Mouse (Mus musculus) mesoderm, embryonic 11.5 days (tissue): ENCODE data around the gene Khk.
A peak's percentile ranks its signal among the peaks of the same experiment; 100 is the strongest.

Experiments used
- DNase-seq: peaks from one replicate; pipeline ENCODE4 v3.0.0-alpha.2; 2012; ENCODE audit warnings: low read depth, low spot score

The Khk gene

DNA sequence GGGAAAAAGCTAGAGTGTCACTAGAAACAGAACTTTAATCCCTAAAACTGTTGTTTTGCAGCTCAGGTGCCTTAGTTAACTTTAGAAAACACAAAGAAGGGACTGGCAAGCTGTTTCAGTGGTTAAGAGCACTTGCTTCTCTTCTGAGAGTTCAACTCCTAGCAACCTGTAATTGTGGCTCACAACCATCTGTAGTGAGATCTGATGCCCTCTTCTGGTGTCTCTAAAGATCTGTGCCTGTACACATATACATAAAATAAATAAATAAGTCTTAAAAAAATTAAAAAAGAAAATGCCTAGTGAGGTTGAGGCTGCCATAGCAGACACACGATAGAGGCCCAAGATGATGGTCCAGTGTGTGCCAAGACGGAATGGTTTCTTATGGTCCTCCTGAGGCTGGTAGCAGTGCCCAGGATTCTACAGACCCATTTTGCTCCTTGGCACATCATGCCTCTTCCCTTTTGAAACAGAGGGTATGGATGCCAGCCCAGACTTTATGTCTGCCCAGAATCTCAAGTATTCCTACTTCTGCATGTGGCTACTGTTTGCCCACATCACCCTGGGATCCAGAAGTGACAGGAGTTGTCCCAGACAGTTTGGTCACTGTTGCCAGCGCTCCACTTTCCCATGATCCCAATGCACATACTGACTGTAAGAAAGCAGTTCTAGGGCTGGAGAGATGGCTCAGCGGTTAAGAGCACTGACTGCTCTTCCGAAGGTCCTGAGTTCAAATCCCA, 13.7 kb downstream of the Khk start:
- DNase-seq = no peak

DNA sequence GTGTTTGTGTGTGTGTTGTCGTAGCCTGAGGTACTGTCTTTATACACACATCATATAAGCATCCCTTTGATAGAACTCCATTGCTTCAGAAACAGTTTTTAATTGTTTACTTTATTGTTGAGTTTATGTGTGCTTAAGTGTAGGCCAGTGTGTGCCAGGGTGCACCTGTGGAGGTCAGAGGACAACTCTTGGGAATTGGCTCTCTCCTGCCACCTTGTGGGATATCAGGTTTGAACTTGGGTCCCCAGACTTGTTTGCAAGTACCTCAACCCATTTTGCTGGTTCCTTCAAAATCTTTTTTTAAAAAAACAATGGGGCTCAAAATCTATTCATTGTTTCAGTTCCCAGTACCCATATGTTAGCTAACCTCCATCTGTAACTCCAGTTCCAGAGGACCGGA, 21.8 kb downstream of the Khk start:
- DNase-seq = no peak

DNA sequence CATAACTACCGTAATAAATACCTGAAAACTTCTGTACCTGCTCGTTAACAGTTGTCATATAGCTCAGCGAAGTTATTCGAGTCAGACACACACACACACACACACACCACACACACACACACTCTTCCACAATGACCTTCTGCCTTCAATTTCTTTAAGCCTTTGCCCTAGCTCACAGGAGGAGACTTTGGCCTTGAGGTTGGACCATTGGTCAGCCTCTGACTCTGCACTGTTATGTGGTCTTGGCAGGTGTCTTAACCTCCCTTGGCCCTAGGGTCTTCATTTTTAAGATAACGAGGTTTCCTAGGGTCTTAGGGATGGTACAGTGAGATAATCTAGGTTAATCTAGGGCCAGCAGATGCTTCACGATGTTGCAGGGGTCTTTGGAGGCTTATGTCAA, 23.1 kb downstream of the Khk start:
- DNase-seq = no peak

- peak; percentile 42 for DNase-seq
Measured at GRCm38 (mm10) chr5:30944956-30945781, 23.9 kb downstream of the Khk start, which contains the start of gene Cgref1. TSS of gene Cgref1 (minus strand) at chr5:30945591.

DNA sequence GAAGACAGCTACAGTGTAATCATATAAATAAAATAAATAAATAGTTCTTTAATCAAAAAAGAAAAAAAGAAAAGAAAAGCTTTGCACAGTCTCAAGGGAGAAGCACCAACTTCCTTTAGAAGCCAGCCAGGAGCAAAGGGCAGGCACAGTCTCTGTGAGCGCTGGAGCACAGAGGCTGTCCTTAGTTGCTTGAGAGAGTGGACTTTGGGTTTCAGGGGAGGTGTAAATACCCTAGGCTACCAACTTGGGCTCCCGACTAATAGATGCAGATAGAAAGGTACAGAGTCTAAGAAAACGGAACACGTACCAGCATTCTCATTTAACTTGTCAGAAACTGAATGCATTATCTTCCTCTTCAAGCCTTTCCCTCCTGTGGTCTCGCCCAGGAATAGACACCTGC, 27.4 kb downstream of the Khk start:
- DNase-seq = no peak

GRCm38 (mm10) chr5:30949654-30950326, 28.6 kb downstream of the Khk start:
- peak; percentile 90 for DNase-seq

DNA sequence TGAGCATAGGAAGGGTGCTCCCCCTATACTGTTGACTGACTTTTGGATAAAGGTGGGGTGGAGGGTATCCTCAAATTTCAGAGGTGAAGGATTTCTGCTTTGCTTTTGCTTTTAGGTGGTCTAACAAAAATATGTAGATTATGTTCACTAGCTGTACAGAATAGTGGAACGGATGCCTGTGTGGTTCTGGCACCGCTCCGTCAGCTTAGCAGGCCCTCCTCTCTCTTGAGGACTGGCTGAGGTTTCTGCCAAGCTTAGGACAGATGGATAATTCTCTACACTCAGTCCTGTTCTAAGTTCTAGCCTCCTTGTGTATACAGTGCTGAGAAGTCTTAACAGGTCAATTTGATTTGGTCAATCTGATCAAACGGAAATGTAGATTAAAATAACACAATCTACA, 29.2 kb downstream of the Khk start:
- DNase-seq = no peak

DNA sequence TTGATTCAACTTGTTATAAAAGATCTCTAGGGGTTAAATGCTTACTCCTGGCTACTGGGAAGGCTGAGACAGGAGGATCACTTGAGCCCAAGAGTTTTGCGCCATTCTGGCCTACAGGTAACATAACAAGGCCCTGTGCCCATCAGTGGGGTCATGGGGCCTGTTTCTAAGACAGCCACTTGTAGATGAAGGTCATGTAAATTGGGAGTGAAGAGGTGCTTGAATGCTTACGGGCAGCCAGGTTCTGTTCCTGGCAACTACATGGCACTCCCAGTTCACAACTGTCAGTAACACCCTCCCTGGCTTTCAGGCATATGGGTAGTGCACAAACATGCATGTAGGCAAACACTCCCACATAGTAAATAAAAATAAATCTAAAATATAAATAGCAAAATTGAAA, 29.7 kb downstream of the Khk start:
- DNase-seq = no peak

DNA sequence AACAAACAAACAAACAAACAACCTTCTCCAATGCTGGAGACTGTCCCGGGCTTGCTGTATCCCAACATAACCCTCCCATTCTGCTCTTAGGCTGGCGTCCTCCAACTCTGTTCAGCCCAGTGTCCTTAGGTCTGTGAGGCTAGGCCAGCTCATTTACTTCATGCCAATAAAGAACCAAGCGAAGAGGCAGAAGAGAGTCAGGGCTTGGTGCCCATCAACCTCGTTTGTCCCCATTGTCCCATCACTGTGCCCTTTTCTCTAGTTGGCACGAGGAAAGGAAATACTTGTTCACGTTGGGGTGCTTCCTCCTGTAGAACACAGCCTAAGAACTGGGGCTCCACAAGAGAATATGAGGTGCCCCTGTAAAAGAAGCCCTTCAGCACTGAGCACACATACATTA, 30.5 kb downstream of the Khk start:
- DNase-seq = no peak

- no peak for DNase-seq
Measured at GRCm38 (mm10) chr5:30952551-30952950, 31.3 kb downstream of the Khk start.

DNA sequence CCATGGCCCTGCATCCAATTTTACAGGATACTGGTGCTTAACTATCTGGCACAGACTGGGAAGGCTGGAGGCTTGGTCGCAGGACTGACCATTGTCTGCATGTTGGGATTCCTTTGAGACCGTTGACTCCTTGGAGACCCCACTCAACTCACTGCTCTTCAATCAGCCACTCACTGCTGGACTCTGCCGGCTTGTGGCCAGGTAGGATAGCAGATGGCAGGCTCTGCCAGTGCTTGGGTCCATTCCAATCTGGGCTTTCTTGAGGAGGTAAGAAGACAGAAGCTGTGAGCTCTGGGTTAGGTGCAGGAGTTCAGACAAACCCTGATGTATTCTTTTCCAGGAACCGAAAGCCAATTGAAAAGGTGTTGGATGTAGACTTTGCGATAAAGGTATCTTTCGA, 32.8 kb downstream of the Khk start:
- no peak for DNase-seq

- no peak for DNase-seq
Measured at GRCm38 (mm10) chr5:30954556-30954955, 33.3 kb downstream of the Khk start.

GRCm38 (mm10) chr5:30955751-30956150, 34.5 kb downstream of the Khk start:
- DNase-seq = no peak

GRCm38 (mm10) chr5:30957891-30958290, 36.7 kb downstream of the Khk start:
- no peak for DNase-seq

DNA sequence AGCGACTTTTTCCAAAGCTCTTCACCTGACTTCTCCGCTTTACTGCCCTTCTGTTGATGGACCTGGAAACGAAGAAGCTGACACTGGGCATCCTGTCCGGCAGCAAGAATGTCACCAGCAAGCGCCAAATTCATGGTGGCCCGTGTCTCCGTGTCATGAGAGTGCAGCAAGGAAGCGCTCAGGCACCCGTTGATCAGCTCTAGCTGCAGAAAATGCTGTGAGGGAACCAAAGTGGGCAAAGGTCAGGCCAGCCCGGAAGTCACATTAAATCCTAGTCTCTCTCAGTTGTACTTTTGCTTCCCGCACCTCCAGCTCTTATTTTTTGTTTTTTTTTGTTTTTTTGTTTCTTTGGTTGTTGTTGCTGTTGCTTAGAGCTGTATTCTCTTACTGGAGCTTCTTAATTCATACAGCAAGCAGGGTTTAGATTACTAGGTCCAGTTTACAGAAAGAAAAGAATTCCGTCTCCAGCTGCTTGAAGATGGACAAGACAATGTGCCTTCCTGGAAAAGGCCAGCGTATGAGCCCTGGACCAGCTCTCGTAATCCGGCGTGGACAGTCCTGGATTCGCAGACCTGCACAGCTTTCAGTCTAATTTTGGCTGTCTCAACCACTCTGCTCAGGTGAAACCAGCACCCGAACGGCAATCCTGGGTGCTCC, 38.1 kb downstream of the Khk start:
- no peak for DNase-seq

DNA sequence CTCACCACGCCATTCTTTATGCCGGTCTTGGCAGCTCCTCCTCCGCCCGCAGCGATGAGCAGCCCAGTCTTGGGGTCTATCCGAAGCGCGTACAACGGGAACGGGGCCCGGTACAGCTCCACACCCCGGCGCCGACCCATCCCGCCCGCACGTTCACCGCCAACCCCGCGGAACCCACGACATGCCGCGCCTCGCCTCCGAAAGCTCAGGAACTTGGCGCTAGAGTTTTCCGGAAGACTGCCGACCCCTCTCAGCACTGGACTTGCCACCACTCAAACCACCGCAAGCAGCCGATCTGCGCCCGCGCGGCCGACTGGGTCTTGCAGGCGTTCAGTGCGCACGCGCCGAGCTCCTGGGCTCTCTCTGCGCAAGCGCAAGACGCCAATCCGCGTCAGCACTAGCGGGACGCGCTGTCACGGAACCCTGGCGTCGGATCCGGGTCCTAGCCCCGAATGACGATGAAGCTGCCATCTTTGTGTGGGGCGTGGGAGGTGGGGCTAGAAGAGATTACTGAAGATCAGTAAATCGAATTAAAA, 38.8 kb downstream of the Khk start, which contains the start of gene Preb:
TSS of gene Preb (minus strand) at position 396 of the 536 bp plus-strand sequence.
- DNase-seq = peak; percentile 99

- no peak for DNase-seq
Measured at GRCm38 (mm10) chr5:30960814-30961213, 39.6 kb downstream of the Khk start.

- DNase-seq = no peak
Measured at GRCm38 (mm10) chr5:30961545-30962505, 40.6 kb downstream of the Khk start.

GRCm38 (mm10) chr5:30963916-30964315, 42.7 kb downstream of the Khk start:
- DNase-seq = no peak

- no peak for DNase-seq
Measured at GRCm38 (mm10) chr5:30966189-30966588, 45.0 kb downstream of the Khk start.
